Mouse (Mus musculus) small intestine, adult 2 months (tissue): ENCODE measurements around the gene Gabrb3. TPM values are rescaled to one million over a fixed set of nuclear protein-coding genes. Genes with fewer than 3 reads are reported as not detected.

ENCODE experiments used
- H3K27ac ChIP-seq: fragments of 200-500 bp; 2 replicates; pipeline ENCODE4 v1.5.1; 2012; ENCODE audit warnings: low read depth, low read length, control low read depth, inconsistent platforms; ENCODE audit not compliant: insufficient read depth
- H3K27me3 ChIP-seq: fragments of 200-500 bp; 2 replicates; pipeline ENCODE4 v1.6.1; 2012; ENCODE audit warnings: mild to moderate bottlenecking, moderate library complexity, low read length, inconsistent platforms; ENCODE audit not compliant: control insufficient read depth, insufficient read depth
- H3K36me3 ChIP-seq: fragments of 200-500 bp; 2 replicates; pipeline ENCODE4 v1.6.1; 2012; ENCODE audit warnings: mild to moderate bottlenecking, low read length, control low read depth, inconsistent platforms; ENCODE audit not compliant: control insufficient read depth, insufficient read depth
- H3K4me1 ChIP-seq: fragments of 200-500 bp; 2 replicates; pipeline ENCODE4 v1.6.1; 2012; ENCODE audit warnings: low read length, inconsistent platforms, mixed read lengths; ENCODE audit not compliant: control insufficient read depth, insufficient read depth, insufficient read length
- H3K4me3 ChIP-seq: fragments of 200-500 bp; 2 replicates; pipeline ENCODE4 v1.5.1; 2012; ENCODE audit warnings: low read depth, mild to moderate bottlenecking, control low read depth, inconsistent platforms, low read length, moderate library complexity
- CTCF ChIP-seq: fragments of 200-500 bp; IDR thresholded peaks from 2 replicates; pipeline ENCODE4 v1.5.1; 2012; ENCODE audit warnings: low read depth, mild to moderate bottlenecking, control low read depth, inconsistent platforms, low read length, moderate library complexity, mixed read lengths; ENCODE audit not compliant: insufficient replicate concordance, insufficient read length; ENCODE audit errors: extremely low read depth
- POLR2A ChIP-seq: fragments of 200-500 bp; IDR thresholded peaks from 2 replicates; pipeline ENCODE4 v1.6.1; 2012; ENCODE audit warnings: low read depth, mild to moderate bottlenecking, control low read depth, inconsistent platforms, low read length, moderate library complexity
- WGBS: fragments of 180-500 bp; shearing (Covaris S2); methylation state at CpG from one replicate; pipeline ENCODE4 v1.1.7; 2018; 5-methylcytosine and 5-hydroxymethylcytosine counted together
- polyA plus RNA-seq: library from polyadenylated mRNA; depleted of rRNA; stranded (reverse); fragments of >200 nt; gene quantifications from 2 replicates; pipeline ENCODE4 v1.2.3, GENCODE M21; 2012

The Gabrb3 gene
- polyA plus RNA-seq, 1 experiment = 0.08 TPM

DNA sequence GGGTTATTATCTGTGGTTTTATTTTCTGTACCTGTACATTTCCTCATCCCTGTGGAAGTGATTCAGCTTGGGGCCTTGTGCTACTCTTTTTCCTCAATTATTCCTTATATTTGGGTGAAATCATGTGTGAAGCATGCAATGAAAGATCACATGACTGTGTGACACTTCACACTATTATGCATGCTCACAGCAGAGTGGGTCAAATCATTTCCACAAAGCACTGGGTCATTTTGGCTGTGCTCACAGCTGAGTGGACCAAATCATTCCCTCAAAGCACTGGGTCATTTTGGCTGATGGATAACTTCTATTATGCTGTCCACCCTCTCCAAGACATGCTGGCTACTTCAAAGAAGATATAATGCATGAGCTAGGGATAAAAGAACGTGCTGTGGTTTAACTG lies 6.6 kb upstream of the Gabrb3 start:
- no peak for TF ChIP-seq POLR2A
- TF ChIP-seq CTCF = no peak
- H3K27ac ChIP-seq = no peak overlapping the region
- H3K4me1 ChIP-seq = no peaks in the 10 kb centered on the region
- H3K4me3 ChIP-seq = no peak overlapping the region
- 27% methylated on average over 1 of the region's 1 CpGs for WGBS
- H3K27me3 ChIP-seq = no peaks in the 10 kb centered on the region
- no peaks in the 10 kb centered on the region for H3K36me3 ChIP-seq

DNA sequence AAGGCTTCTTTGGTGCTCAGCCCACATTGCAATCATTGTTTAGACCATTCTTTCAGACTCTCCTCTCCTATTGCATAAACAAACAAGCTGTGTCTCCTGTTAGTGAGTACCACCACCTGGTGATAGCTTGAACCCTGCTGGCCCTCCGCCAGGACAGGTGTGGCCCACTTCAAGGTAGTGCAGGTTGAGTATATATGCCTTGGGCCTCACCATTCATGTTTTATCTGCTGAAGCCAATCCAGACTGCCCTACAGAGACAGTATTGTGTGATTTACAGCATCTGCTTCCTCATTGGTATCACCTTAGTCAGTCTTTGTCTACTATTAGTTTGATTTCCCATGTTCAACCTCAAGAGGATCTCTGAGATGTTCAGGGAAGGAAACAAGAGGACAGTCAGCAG lies 1.6 kb downstream of the Gabrb3 start:
- H3K36me3 ChIP-seq = no peaks in the 10 kb centered on the region
- TF ChIP-seq POLR2A (no peak), CTCF (no peak)
- 36% methylated on average over 1 of the region's 1 CpGs for WGBS
- H3K27me3 ChIP-seq = no peaks in the 10 kb centered on the region
- no peak overlapping the region for H3K27ac ChIP-seq
- H3K4me1 ChIP-seq = no peaks in the 10 kb centered on the region
- no peak overlapping the region for H3K4me3 ChIP-seq

DNA sequence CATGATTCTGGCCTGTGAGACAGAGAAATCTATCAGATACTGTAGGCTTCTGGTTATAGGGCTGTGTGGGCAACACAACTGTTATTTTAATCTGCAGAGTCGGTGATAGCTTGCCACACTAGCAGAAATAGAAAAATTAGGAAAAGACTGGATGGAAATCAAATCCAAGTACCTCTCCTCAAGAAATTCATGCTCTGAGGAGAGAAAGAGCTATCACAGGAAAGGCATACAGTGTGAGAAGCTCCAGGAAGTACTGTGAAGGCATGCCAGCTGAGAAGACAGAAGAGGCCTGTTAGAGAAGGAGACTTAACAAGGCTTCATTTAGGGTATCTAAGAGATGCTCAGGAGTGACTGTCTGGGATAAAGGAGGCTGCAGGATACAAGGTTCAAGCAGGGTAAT lies 3.2 kb downstream of the Gabrb3 start:
- TF ChIP-seq CTCF (no peak), POLR2A (no peak)
- H3K4me3 ChIP-seq = no peak overlapping the region
- no peaks in the 10 kb centered on the region for H3K27me3 ChIP-seq
- no peak overlapping the region for H3K27ac ChIP-seq
- no peaks in the 10 kb centered on the region for H3K4me1 ChIP-seq
- WGBS = 83% methylated on average over 1 of the region's 1 CpGs
- H3K36me3 ChIP-seq = no peaks in the 10 kb centered on the region

DNA sequence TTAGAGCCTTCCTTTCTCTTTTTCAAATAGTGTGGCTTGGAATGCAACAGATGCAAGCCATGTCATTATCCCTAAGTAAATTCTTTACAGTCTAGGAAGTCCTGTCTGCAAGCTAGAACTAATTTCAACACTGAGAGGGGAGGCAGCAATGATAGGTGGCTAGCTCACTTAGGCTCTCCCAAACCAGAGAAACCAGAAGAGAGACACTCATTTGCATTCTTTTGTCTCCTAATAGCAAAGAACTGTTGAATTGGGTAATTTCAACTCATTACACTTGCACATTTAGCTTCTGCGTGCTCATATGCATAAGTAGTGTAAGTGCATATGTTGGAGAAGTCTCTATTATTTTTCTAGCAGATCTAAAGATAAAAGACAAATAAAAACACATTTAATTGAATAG lies 28.7 kb downstream of the Gabrb3 start:
- TF ChIP-seq CTCF (no peak), POLR2A (no peak)
- H3K27me3 ChIP-seq = no peaks in the 10 kb centered on the region

DNA sequence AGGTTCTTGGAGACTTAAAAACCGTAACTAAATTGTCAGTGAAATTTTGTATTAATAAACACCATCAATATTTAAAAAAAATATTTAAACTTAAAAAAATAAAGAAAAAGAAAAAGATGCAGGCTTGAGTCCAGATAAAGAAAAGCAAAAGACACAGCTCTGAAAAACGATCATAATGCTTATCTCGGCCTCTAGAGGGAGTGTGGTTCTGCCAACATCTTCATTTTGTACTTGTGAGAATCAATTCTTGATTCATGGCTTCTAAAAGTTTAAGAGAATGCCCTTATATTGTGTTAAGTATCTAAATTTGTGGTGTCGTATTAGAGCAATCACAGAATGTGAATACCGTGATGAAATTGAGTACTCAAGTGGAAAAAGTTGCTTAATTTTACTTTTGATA lies 40.9 kb downstream of the Gabrb3 start:
- Histone ChIP-seq H3K4me3 (no peak overlapping the region), H3K27me3 (no peaks in the 10 kb centered on the region), H3K4me1 (no peaks in the 10 kb centered on the region), H3K36me3 (no peaks in the 10 kb centered on the region), H3K27ac (no peak overlapping the region)
- 58% methylated on average over 5 of the region's 5 CpGs for WGBS
- TF ChIP-seq CTCF (no peak), POLR2A (no peak)

More for the DNA sequence above, 28.7 kb downstream of the Gabrb3 start:
- H3K36me3 ChIP-seq = no peaks in the 10 kb centered on the region
- no peaks in the 10 kb centered on the region for H3K4me1 ChIP-seq
- H3K27ac ChIP-seq = no peak overlapping the region
- 71% methylated on average over 1 of the region's 1 CpGs for WGBS
- no peak overlapping the region for H3K4me3 ChIP-seq

DNA sequence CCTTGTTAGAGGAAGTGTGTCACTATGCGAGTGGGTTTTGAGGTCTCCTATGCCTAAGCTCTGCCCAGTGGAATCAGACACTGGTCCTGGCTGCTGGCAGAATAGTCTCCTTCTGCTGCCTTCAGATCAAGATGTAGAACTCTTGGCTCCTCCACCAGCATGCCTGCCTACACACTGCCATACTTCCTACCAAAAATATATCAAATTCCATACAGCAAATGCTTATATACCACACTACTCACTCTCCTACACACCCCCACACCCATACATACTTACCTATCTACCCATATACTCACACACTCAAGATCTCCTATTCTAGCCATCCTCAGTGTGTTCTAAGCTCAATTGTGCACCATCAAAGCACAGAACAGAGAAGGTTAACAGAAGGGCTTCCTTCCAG lies 51.8 kb downstream of the Gabrb3 start:
- Histone ChIP-seq H3K4me3 (no peak overlapping the region), H3K27ac (no peak overlapping the region), H3K4me1 (no peaks in the 10 kb centered on the region), H3K36me3 (no peaks in the 10 kb centered on the region), H3K27me3 (no peaks in the 10 kb centered on the region)
- no peak for TF ChIP-seq POLR2A
- TF ChIP-seq CTCF = no peak
- 80% methylated on average over 1 of the region's 1 CpGs for WGBS

DNA sequence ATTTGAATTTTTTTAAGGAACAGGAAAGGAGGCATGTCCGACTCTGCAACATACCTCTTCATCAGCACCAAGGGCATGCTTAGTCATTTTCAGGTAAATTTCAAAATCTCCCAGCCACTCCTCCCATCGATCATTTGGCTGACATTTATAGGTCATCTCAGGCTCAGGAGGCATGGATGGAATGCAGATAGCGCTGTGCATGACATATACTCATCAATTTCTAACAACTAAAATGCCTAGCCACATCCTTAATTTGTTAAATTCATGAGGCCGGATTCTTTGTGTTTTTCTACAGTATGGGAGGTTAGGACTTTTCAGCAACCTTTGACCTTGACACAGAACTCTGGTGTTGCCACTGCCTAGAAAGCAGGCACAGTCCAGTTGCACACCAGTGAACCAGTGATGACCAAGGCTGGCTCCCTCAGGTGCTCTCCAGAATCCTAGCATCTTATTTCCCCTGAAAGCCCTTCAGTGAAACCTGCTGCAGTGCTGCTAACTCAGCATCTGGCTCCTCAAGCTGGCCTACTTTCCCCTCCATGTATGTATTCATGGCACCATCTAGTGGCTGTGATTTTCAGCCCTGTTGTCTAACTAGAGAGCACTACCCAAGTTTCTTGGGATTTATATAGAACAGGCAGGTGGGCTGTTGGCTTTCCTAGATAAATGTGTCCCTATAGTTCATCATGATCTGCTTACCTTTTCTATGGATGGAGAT lies 54.5 kb downstream of the Gabrb3 start:
- no peaks in the 10 kb centered on the region for H3K36me3 ChIP-seq
- TF ChIP-seq POLR2A (no peak), CTCF (no peak)
- 63% methylated on average over 4 of the region's 4 CpGs for WGBS

DNA sequence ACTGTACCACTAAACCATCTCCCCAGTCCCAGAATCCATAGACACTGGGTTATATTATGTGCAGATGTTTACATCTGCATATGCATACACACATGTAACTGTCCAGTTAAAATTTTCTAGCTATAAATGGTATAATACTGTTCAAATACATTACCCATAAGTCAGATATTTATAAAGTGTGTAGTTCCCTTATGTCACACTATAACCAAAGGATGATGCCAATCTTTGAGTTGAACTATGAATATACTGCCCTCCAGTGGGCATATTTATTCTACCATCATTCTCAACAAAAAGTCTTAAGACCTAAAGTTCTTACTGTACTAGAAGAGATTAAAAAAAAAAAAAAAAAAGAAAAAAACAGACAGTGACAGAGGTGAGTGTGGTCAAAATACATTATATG lies 63.4 kb downstream of the Gabrb3 start:
- Histone ChIP-seq H3K4me1 (no peaks in the 10 kb centered on the region), H3K27me3 (no peaks in the 10 kb centered on the region), H3K36me3 (no peaks in the 10 kb centered on the region), H3K4me3 (no peak overlapping the region), H3K27ac (no peak overlapping the region)
- no peak for TF ChIP-seq CTCF
- TF ChIP-seq POLR2A = no peak

More for the DNA sequence above, 54.5 kb downstream of the Gabrb3 start:
- Histone ChIP-seq H3K27ac (no peak overlapping the region), H3K4me3 (no peak overlapping the region), H3K4me1 (no peaks in the 10 kb centered on the region), H3K27me3 (no peaks in the 10 kb centered on the region)
